Mouse (Mus musculus) neural tube, embryonic 10.5 days (tissue): Measurements from ENCODE around the gene Slc25a44.
"Not testable (repeated sequence)": the region's sequence is repeated elsewhere in the genome, so short reads cannot be mapped to it uniquely, and the experiment has no call there.

Experiments used
- DNase-seq: peaks from one replicate; pipeline ENCODE4 v3.0.0-alpha.2; 2017; ENCODE audit warnings: low spot score; ENCODE audit errors: extremely low spot score

Gene Slc25a44

DNA sequence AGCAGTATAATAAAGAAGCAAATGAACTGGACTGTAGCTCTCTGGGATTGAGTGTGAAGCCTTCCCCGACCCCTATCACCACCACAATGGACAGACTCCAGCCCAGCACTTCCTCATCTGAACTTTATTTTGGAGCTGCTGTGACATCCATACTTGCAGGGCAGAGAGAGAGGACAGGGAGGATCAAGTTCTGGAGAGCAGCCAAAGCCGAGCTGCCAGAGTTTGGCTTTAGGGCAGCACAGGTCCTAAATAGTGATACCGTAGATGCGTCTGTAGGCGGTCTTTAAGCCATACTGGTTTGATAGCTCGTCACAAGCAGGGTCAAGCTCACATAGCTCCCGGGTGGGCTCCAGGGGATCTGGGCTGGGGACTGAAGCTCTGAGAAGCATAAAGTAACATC lies 56.4 kb downstream of the Slc25a44 start:
- DNase-seq = not testable (repeated sequence)

GRCm38 (mm10) chr3:88367517-88367916 lies 57.4 kb downstream of the Slc25a44 start:
- DNase-seq = not testable (repeated sequence)

- not testable (repeated sequence) for DNase-seq
Observed at GRCm38 (mm10) chr3:88366830-88367428, 58.0 kb downstream of the Slc25a44 start.

GRCm38 (mm10) chr3:88365705-88366361 lies 59.1 kb downstream of the Slc25a44 start:
- no peak for DNase-seq

- DNase-seq = peak; percentile 44
Observed at GRCm38 (mm10) chr3:88364337-88364736, 60.6 kb downstream of the Slc25a44 start, which contains the start of gene Paqr6. TSS of gene Paqr6 (plus strand) at chr3:88364584.

DNA sequence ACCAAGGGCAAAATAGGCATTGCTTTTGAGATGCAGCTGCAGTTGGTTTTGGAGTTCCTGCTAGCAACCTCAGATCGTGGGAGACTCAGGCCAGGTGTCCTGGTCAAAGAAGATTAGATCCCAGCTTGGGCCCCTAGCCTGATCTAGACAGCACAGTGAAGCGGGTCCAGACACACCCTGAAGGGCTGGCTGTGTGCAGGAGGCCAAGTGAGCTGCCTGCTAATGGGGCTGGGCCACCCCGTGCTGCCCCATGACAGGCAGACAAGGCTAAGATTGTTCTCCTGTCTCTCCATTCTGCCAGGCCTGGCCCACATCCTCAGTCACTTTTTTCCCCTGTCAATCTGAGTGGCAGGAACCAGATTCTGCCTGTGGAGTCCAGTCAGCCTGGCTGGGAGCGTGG lies 61.2 kb downstream of the Slc25a44 start:
- no peak for DNase-seq

GRCm38 (mm10) chr3:88361612-88362313 lies 63.2 kb downstream of the Slc25a44 start:
- DNase-seq = no peak

DNA sequence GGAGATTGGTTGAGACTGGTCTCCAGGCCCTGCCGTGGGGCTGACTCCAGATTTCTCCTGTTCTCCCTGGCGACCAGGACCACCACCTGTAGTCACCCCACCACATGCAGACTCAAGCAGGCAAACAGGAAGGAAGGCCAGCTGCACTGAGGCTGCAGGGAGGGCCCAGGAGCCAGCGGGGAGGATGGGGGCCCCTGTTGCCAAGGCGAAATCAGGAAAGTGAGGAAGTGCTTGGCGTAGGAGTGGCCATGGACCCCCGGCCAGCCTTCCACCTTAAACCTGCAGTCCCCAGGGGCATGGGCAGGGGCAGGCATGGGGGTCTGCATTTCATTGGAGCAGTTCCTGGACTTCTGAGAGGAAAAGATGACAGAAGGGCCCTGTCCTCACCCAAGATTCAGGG lies 63.8 kb downstream of the Slc25a44 start:
- no peak for DNase-seq
